Mouse (Mus musculus): ENCODE measurements around the gene Rmnd1. TPM values are rescaled to one million over a fixed set of nuclear protein-coding genes. Genes with fewer than 3 reads are reported as not detected.
"Not testable (repeated sequence)": the region's sequence is repeated elsewhere in the genome, so short reads cannot be mapped to it uniquely, and the experiment has no call there.

The Rmnd1 gene
- total and polyA plus RNA-seq, 2 experiments from 2014 or later = 23.2 to 24.6 TPM

GRCm38 (mm10) chr10:4469406-4469805, 37.2 kb upstream of the Rmnd1 start:
- H3K9me3 ChIP-seq (ENCODE audit: low read length) = no peaks in the 10 kb centered on the region
- no peak overlapping the region for H3K9ac ChIP-seq (replicated peaks; ENCODE audit: low read length, poor library complexity, severe bottlenecking)
- no peak for TF ChIP-seq CTCF (IDR thresholded peaks at IDR 0.05)
- ATAC-seq (ENCODE audit: low FRiP score) (no peak), DNase-seq (ENCODE audit: low spot score) (no peak)
- H3K27ac ChIP-seq (ENCODE audit: low read depth, low read length) = no peak overlapping the region
- H3K27me3 ChIP-seq (ENCODE audit: insufficient read depth, low read length) = no peaks in the 10 kb centered on the region
- no peaks in the 10 kb centered on the region for H3K4me1 ChIP-seq (ENCODE audit: insufficient read depth, low read length)
- no peak overlapping the region for H3K4me2 ChIP-seq (ENCODE audit: low read depth, low read length, poor library complexity, severe bottlenecking)
- H3K4me3 ChIP-seq (ENCODE audit: low read depth, low read length) = no peak overlapping the region
- no peaks in the 10 kb centered on the region for H3K36me3 ChIP-seq (ENCODE audit: insufficient read depth, low read length)
- WGBS = 91% methylated on average over 3 of the region's 3 CpGs

GRCm38 (mm10) chr10:4465799-4466198, 33.6 kb upstream of the Rmnd1 start:
- Histone ChIP-seq H3K9me3 (ENCODE audit: low read length) (no peaks in the 10 kb centered on the region), H3K27ac (ENCODE audit: low read depth, low read length) (no peak overlapping the region), H3K27me3 (ENCODE audit: insufficient read depth, low read length) (no peaks in the 10 kb centered on the region), H3K4me3 (ENCODE audit: low read depth, low read length) (no peak overlapping the region), H3K4me2 (ENCODE audit: low read depth, low read length, poor library complexity, severe bottlenecking) (no peak overlapping the region), H3K4me1 (ENCODE audit: insufficient read depth, low read length) (no peaks in the 10 kb centered on the region), H3K9ac (replicated peaks; ENCODE audit: low read length, poor library complexity, severe bottlenecking) (no peak overlapping the region), H3K36me3 (ENCODE audit: insufficient read depth, low read length) (no peaks in the 10 kb centered on the region)
- ATAC-seq (ENCODE audit: low FRiP score) = no peak
- WGBS = 82% methylated on average over 7 of the region's 7 CpGs
- no peak for DNase-seq (ENCODE audit: low spot score)
- no peak for TF ChIP-seq CTCF (IDR thresholded peaks at IDR 0.05)

- TF ChIP-seq CTCF (IDR thresholded peaks at IDR 0.05) = no peak
- Histone ChIP-seq H3K4me2 (ENCODE audit: low read depth, low read length, poor library complexity, severe bottlenecking) (no peak overlapping the region), H3K36me3 (ENCODE audit: insufficient read depth, low read length) (peaks cover 1% of the 10 kb centered on the region; the same call in 1 of the 2 replicates), H3K4me3 (ENCODE audit: low read depth, low read length) (no peak overlapping the region), H3K9me3 (ENCODE audit: low read length) (no peaks in the 10 kb centered on the region), H3K27ac (ENCODE audit: low read depth, low read length) (no peak overlapping the region), H3K27me3 (ENCODE audit: insufficient read depth, low read length) (no peaks in the 10 kb centered on the region), H3K9ac (replicated peaks; ENCODE audit: low read length, poor library complexity, severe bottlenecking) (no peak overlapping the region), H3K4me1 (ENCODE audit: insufficient read depth, low read length) (no peaks in the 10 kb centered on the region)
- 92% methylated on average over 2 of the region's 2 CpGs for WGBS
- DNase-seq (ENCODE audit: low spot score) (no peak), ATAC-seq (ENCODE audit: low FRiP score) (no peak)
Measured at GRCm38 (mm10) chr10:4460201-4460600, 28.0 kb upstream of the Rmnd1 start.

- Histone ChIP-seq H3K36me3 (ENCODE audit: insufficient read depth, low read length) (peaks cover 12% of the 10 kb centered on the region; the same call in 1 of the 2 replicates), H3K4me2 (ENCODE audit: low read depth, low read length, poor library complexity, severe bottlenecking) (no peak overlapping the region), H3K27me3 (ENCODE audit: insufficient read depth, low read length) (no peaks in the 10 kb centered on the region), H3K4me3 (ENCODE audit: low read depth, low read length) (no peak overlapping the region), H3K4me1 (ENCODE audit: insufficient read depth, low read length) (no peaks in the 10 kb centered on the region), H3K9ac (replicated peaks; ENCODE audit: low read length, poor library complexity, severe bottlenecking) (no peak overlapping the region), H3K9me3 (ENCODE audit: low read length) (no peaks in the 10 kb centered on the region), H3K27ac (ENCODE audit: low read depth, low read length) (no peak overlapping the region)
- ATAC-seq (ENCODE audit: low FRiP score) = no peak
- WGBS = 83% methylated on average over 4 of the region's 4 CpGs
- DNase-seq (ENCODE audit: low spot score) = no peak
- no peak for TF ChIP-seq CTCF (IDR thresholded peaks at IDR 0.05)
Measured at GRCm38 (mm10) chr10:4456409-4456808, 24.2 kb upstream of the Rmnd1 start.

GRCm38 (mm10) chr10:4435416-4435815, 3.2 kb upstream of the Rmnd1 start:
- WGBS = 88% methylated on average over 3 of the region's 3 CpGs
- ATAC-seq (ENCODE audit: low FRiP score) = no peak

GRCm38 (mm10) chr10:4433871-4434270, 1.7 kb upstream of the Rmnd1 start:
- 95% methylated on average over 2 of the region's 2 CpGs for WGBS
- H3K4me3 ChIP-seq (ENCODE audit: low read depth, low read length); H3K9me3 ChIP-seq (ENCODE audit: low read length); H3K27ac ChIP-seq (ENCODE audit: low read depth, low read length); H3K9ac ChIP-seq (replicated peaks; ENCODE audit: low read length, poor library complexity, severe bottlenecking); H3K4me2 ChIP-seq (ENCODE audit: low read depth, low read length, poor library complexity, severe bottlenecking); ATAC-seq (ENCODE audit: low FRiP score); H3K36me3 ChIP-seq (ENCODE audit: insufficient read depth, low read length); H3K27me3 ChIP-seq (ENCODE audit: insufficient read depth, low read length); H3K4me1 ChIP-seq (ENCODE audit: insufficient read depth, low read length); DNase-seq (ENCODE audit: low spot score): not testable (repeated sequence)

More at GRCm38 (mm10) chr10:4435416-4435815, 3.2 kb upstream of the Rmnd1 start:
- Histone ChIP-seq H3K27ac (ENCODE audit: low read depth, low read length) (no peak overlapping the region), H3K4me2 (ENCODE audit: low read depth, low read length, poor library complexity, severe bottlenecking) (no peak overlapping the region), H3K9ac (replicated peaks; ENCODE audit: low read length, poor library complexity, severe bottlenecking) (no peak overlapping the region), H3K36me3 (ENCODE audit: insufficient read depth, low read length) (peaks cover under 1% of the 10 kb centered on the region; the same call in 1 of the 2 replicates), H3K4me1 (ENCODE audit: insufficient read depth, low read length) (peaks cover 3% of the 10 kb centered on the region; the same call in 1 of the 2 replicates), H3K9me3 (ENCODE audit: low read length) (no peaks in the 10 kb centered on the region), H3K27me3 (ENCODE audit: insufficient read depth, low read length) (no peaks in the 10 kb centered on the region), H3K4me3 (ENCODE audit: low read depth, low read length) (no peak overlapping the region)
- TF ChIP-seq CTCF (IDR thresholded peaks at IDR 0.05) = no peak
- no peak for DNase-seq (ENCODE audit: low spot score)

Measured in midbrain, postnatal 0 days (tissue).